Mouse (Mus musculus): ENCODE results near the gene Lonrf2.

Gene Lonrf2

GRCm38 (mm10) chr1:38836477-38836872 lies at the start of gene Lonrf2:
Lonrf2 (minus strand) TSS chr1:38836711.
- no peak for DNase-seq (ENCODE audit: low read depth)

GRCm38 (mm10) chr1:38885956-38886355 lies 49.4 kb upstream of the Lonrf2 start:
- no peak for DNase-seq (ENCODE audit: low read depth)

GRCm38 (mm10) chr1:38883766-38884165 lies 47.3 kb upstream of the Lonrf2 start:
- no peak for DNase-seq (ENCODE audit: low read depth)

- DNase-seq (ENCODE audit: low read depth): no peak
Observed at GRCm38 (mm10) chr1:38882746-38883145, 46.2 kb upstream of the Lonrf2 start.

GRCm38 (mm10) chr1:38881366-38881765 lies 44.9 kb upstream of the Lonrf2 start:
- DNase-seq (ENCODE audit: low read depth): no peak

- no peak for DNase-seq (ENCODE audit: low read depth)
Observed at GRCm38 (mm10) chr1:38876671-38877382, 40.3 kb upstream of the Lonrf2 start.

GRCm38 (mm10) chr1:38873911-38874310 lies 37.4 kb upstream of the Lonrf2 start:
- no peak for DNase-seq (ENCODE audit: low read depth)

GRCm38 (mm10) chr1:38871834-38872233 lies 35.3 kb upstream of the Lonrf2 start:
- DNase-seq (ENCODE audit: low read depth): no peak

GRCm38 (mm10) chr1:38869398-38870195 lies 33.1 kb upstream of the Lonrf2 start:
- DNase-seq (ENCODE audit: low read depth): no peak

- no peak for DNase-seq (ENCODE audit: low read depth)
Observed at GRCm38 (mm10) chr1:38866242-38866641, 29.7 kb upstream of the Lonrf2 start.

GRCm38 (mm10) chr1:38864341-38864740 lies 27.8 kb upstream of the Lonrf2 start:
- no peak for DNase-seq (ENCODE audit: low read depth)

GRCm38 (mm10) chr1:38862213-38862612 lies 25.7 kb upstream of the Lonrf2 start:
- no peak for DNase-seq (ENCODE audit: low read depth)

- no peak for DNase-seq (ENCODE audit: low read depth)
Observed at GRCm38 (mm10) chr1:38860867-38861524, 24.5 kb upstream of the Lonrf2 start.

- no peak for DNase-seq (ENCODE audit: low read depth)
Observed at GRCm38 (mm10) chr1:38860207-38860606, 23.7 kb upstream of the Lonrf2 start.

- no peak for DNase-seq (ENCODE audit: low read depth)
Observed at GRCm38 (mm10) chr1:38856196-38856595, 19.7 kb upstream of the Lonrf2 start.

GRCm38 (mm10) chr1:38852250-38852649 lies 15.7 kb upstream of the Lonrf2 start:
- no peak for DNase-seq (ENCODE audit: low read depth)

- no peak for DNase-seq (ENCODE audit: low read depth)
Observed at GRCm38 (mm10) chr1:38850650-38851049, 14.1 kb upstream of the Lonrf2 start.

- no peak for DNase-seq (ENCODE audit: low read depth)
Observed at GRCm38 (mm10) chr1:38848451-38849289, 12.2 kb upstream of the Lonrf2 start.

- no peak for DNase-seq (ENCODE audit: low read depth)
Observed at GRCm38 (mm10) chr1:38847975-38848374, 11.5 kb upstream of the Lonrf2 start.

- no peak for DNase-seq (ENCODE audit: low read depth)
Observed at GRCm38 (mm10) chr1:38843275-38843674, 6.8 kb upstream of the Lonrf2 start.

- no peak for DNase-seq (ENCODE audit: low read depth)
Observed at GRCm38 (mm10) chr1:38842861-38843260, 6.3 kb upstream of the Lonrf2 start.

- no peak for DNase-seq (ENCODE audit: low read depth)
Observed at GRCm38 (mm10) chr1:38839944-38840343, 3.4 kb upstream of the Lonrf2 start.

Data from fibroblast of lung, adult 2 months (primary cell).